Mouse (Mus musculus) adrenal gland, adult 2 months (tissue): ENCODE measurements around the gene Hilpda. TPM values are rescaled to one million over a fixed set of nuclear protein-coding genes. Genes with fewer than 3 reads are reported as not detected.

Experiments used
- polyA plus RNA-seq: library from polyadenylated mRNA; depleted of rRNA; stranded (reverse); fragments of >200 nt; gene quantifications from 2 replicates; pipeline ENCODE4 v1.2.3, GENCODE M21; 2012; rRNA removed
- total RNA-seq, 2 experiments: library from RNA; stranded (reverse); gene quantifications; 2 replicates each; pipeline ENCODE4 v1.2.3; 2021

The Hilpda gene
- total and polyA plus RNA-seq, 3 experiments, result 2.6 to 10.0 (median 6.8) TPM

Other genes with a start within 250 kb of the Hilpda start
- 10 to 100 TPM in 1 of 2 experiments, 1 to 10 TPM in 1; 3.5 to 17.4 TPM for gene Lep, start 212.3 kb upstream of the Hilpda start, total RNA-seq
- 7.7 and 11.9 TPM in 2 replicates for gene Lep, start 212.3 kb upstream of the Hilpda start, polyA plus RNA-seq
- gene Rbm28, start 107.5 kb upstream of the Hilpda start, total RNA-seq, result 10 to 100 TPM; 25.9 to 33.6 TPM
- 2.3 and 2.4 TPM in 2 replicates for gene Rbm28, start 107.5 kb upstream of the Hilpda start, polyA plus RNA-seq
- gene Prrt4, start 92.9 kb upstream of the Hilpda start, total RNA-seq, result 1 to 10 TPM; 2.2 to 5.0 TPM
- 6.1 and 8.8 TPM in 2 replicates for gene Prrt4, start 92.9 kb upstream of the Hilpda start, polyA plus RNA-seq
- 10 to 100 TPM; 58.3 to 86.4 TPM for gene Impdh1, start 56.1 kb upstream of the Hilpda start, total RNA-seq
- 94.4 and 102 TPM in 2 replicates for gene Impdh1, start 56.1 kb upstream of the Hilpda start, polyA plus RNA-seq
- gene Fam71f2, start 7.1 kb downstream of the Hilpda start, total RNA-seq, result under 1 TPM in 1 of 2 experiments, not detected in 1; 0.29 TPM
- 0.18 and 0.35 TPM in 2 replicates for gene Fam71f2, start 7.1 kb downstream of the Hilpda start, polyA plus RNA-seq
- gene Fam71f1, start 46.7 kb downstream of the Hilpda start, total RNA-seq, result not detected
- gene Fam71f1, start 46.7 kb downstream of the Hilpda start, polyA plus RNA-seq, result not detected in 2 replicates
- 100 to 1,000 TPM; 125 to 150 TPM for gene Calu, start 75.6 kb downstream of the Hilpda start, total RNA-seq
- gene Calu, start 75.6 kb downstream of the Hilpda start, polyA plus RNA-seq, result 14.3 and 18.5 TPM in 2 replicates
- not detected for gene Opn1sw, start 116.0 kb downstream of the Hilpda start, total RNA-seq
- gene Opn1sw, start 116.0 kb downstream of the Hilpda start, polyA plus RNA-seq, result not detected in 2 replicates
- gene Ccdc136, start 123.8 kb downstream of the Hilpda start, total RNA-seq, result 1 to 10 TPM; 3.4 to 3.9 TPM
- 1.2 and 2.1 TPM in 2 replicates for gene Ccdc136, start 123.8 kb downstream of the Hilpda start, polyA plus RNA-seq
- gene Flnc, start 160.8 kb downstream of the Hilpda start, total RNA-seq, result 1 to 10 TPM; 2.3 to 7.6 TPM
- 0.88 and 1.6 TPM in 2 replicates for gene Flnc, start 160.8 kb downstream of the Hilpda start, polyA plus RNA-seq
- 100 to 1,000 TPM; 221 to 237 TPM for gene Atp6v1f, start 195.2 kb downstream of the Hilpda start, total RNA-seq
- 319 and 344 TPM in 2 replicates for gene Atp6v1f, start 195.2 kb downstream of the Hilpda start, polyA plus RNA-seq
- gene Atp6v1fnb, start 198.9 kb downstream of the Hilpda start, total RNA-seq, result under 1 TPM in 1 of 2 experiments, not detected in 1; 0.46 TPM
- gene Atp6v1fnb, start 198.9 kb downstream of the Hilpda start, polyA plus RNA-seq, result not detected in 2 replicates
- 1 to 10 TPM; 1.9 to 2.1 TPM for gene Kcp, start 235.5 kb downstream of the Hilpda start, total RNA-seq
- gene Kcp, start 235.5 kb downstream of the Hilpda start, polyA plus RNA-seq, result 6.6 and 8.3 TPM in 2 replicates